Mouse (Mus musculus): ENCODE data around the gene Umps.

GRCm38 (mm10) chr16:33942341-33942740 lies 24.5 kb downstream of the Umps start:
- TF ChIP-seq POLR2A (IDR thresholded peaks at IDR 0.05; ENCODE audit: borderline replicate concordance, control insufficient read depth, low read depth, low read length) (no peak), CTCF (IDR thresholded peaks at IDR 0.05; ENCODE audit: control insufficient read depth, insufficient read depth, low read length) (no peak)
